24 mouse cellular contexts compared by ENCODE assay signal in genomic region chr1:170718133-170718810, GRCm38 (mm10).
DNase-seq lines count a peak whose midpoint lies in the region; ATAC-seq and TF ChIP-seq lines count a peak whose summit lies in the region.
"Had no signal": no experiment of that assay in that cellular context is flagged by ENCODE, and none has a peak within 500 bp of the region (broad histone marks: within the 10 kb centered on the region; RNA-seq: fewer than 3 reads in every experiment).

No protein-coding gene starts in this region.

- no peaks in the 10 kb centered on the region for H3K4me1 ChIP-seq in embryonic facial prominence, embryonic 11.5 days (ENCODE audit: control insufficient read depth, insufficient read depth, low read length)
- no peaks in the 10 kb centered on the region for H3K4me1 ChIP-seq in embryonic facial prominence, embryonic 10.5 days
- peaks cover 7% of the 10 kb centered on the region for H3K4me1 ChIP-seq in lung, embryonic 16.5 days (replicated peaks; ENCODE audit: control insufficient read depth, insufficient read depth, low read length)
- H3K4me1 ChIP-seq in embryonic facial prominence, embryonic 15.5 days: peaks cover 8% of the 10 kb centered on the region
- H3K4me1 ChIP-seq: heart, embryonic 15.5 days; hindbrain, embryonic 15.5 days; intestine, embryonic 15.5 days; liver, embryonic 12.5 days; neural tube, embryonic 12.5 days had no signal

- no peaks in the 10 kb centered on the region for H3K79me2 ChIP-seq in myocyte (ENCODE audit: control insufficient read depth, insufficient read depth)

- no peak overlapping the region for H3K4me2 ChIP-seq in embryonic facial prominence, embryonic 11.5 days (ENCODE audit: low read depth, low read length)
- H3K4me2 ChIP-seq in lung, embryonic 16.5 days (ENCODE audit: low read depth, low read length): no peak overlapping the region
- H3K4me2 ChIP-seq in embryonic facial prominence, embryonic 15.5 days (replicated peaks): no peak overlapping the region
- no peak overlapping the region for H3K4me2 ChIP-seq in myocyte (ENCODE audit: low read depth)
- H3K4me2 ChIP-seq: heart, embryonic 15.5 days; hindbrain, embryonic 15.5 days; intestine, embryonic 15.5 days; liver, embryonic 12.5 days; neural tube, embryonic 12.5 days had no signal

- H3K4me3 ChIP-seq in embryonic facial prominence, embryonic 11.5 days (ENCODE audit: low read depth, low read length): no peak overlapping the region
- H3K4me3 ChIP-seq in embryonic facial prominence, embryonic 10.5 days: no peak overlapping the region
- H3K4me3 ChIP-seq in lung, embryonic 16.5 days (ENCODE audit: low read length): no peak overlapping the region
- no peak overlapping the region for H3K4me3 ChIP-seq in embryonic facial prominence, embryonic 15.5 days (replicated peaks)
- no peak overlapping the region for H3K4me3 ChIP-seq in myocyte
- H3K4me3 ChIP-seq: heart, embryonic 15.5 days; hindbrain, embryonic 15.5 days; intestine, embryonic 15.5 days; liver, embryonic 12.5 days; neural tube, embryonic 12.5 days had no signal

- no peaks in the 10 kb centered on the region for H3K27me3 ChIP-seq in embryonic facial prominence, embryonic 11.5 days (ENCODE audit: control insufficient read depth, insufficient read depth, low read length)
- no peaks in the 10 kb centered on the region for H3K27me3 ChIP-seq in embryonic facial prominence, embryonic 10.5 days (replicated peaks; ENCODE audit: low read depth, poor library complexity, severe bottlenecking)
- H3K27me3 ChIP-seq in lung, embryonic 16.5 days (ENCODE audit: control insufficient read depth, insufficient read depth, low read depth, low read length): no peaks in the 10 kb centered on the region
- no peaks in the 10 kb centered on the region for H3K27me3 ChIP-seq in embryonic facial prominence, embryonic 15.5 days
- H3K27me3 ChIP-seq in myocyte (ENCODE audit: control insufficient read depth, insufficient read depth, insufficient read length): no peaks in the 10 kb centered on the region
- H3K27me3 ChIP-seq: CH12.LX; heart, embryonic 15.5 days; hindbrain, embryonic 15.5 days; intestine, embryonic 15.5 days; liver, embryonic 12.5 days; neural tube, embryonic 12.5 days had no signal

- H3ac ChIP-seq in myocyte (ENCODE audit: control insufficient read depth, insufficient read length): no peak overlapping the region

- peak; percentile 44 for DNase-seq in embryonic facial prominence, embryonic 11.5 days (ENCODE audit: low spot score)
- no peak for DNase-seq in embryonic facial prominence, embryonic 10.5 days (ENCODE audit: low spot score)
- DNase-seq in lung, adult 18-20 months: no peak
- DNase-seq in right cerebral cortex, postnatal 10 days (ENCODE audit: low spot score in 2 of 2): no peak
- DNase-seq in left cerebral cortex, postnatal 10 days (ENCODE audit: extremely low spot score in 1 of 2, low spot score in 2 of 2): no peak
- DNase-seq: adrenal gland, postnatal 25 days; cerebellum, adult 11 months; cerebellum, postnatal 25 days; gastrocnemius, postnatal 10 days; heart, adult 11 months; heart, postnatal 4 days; kidney, adult 9 months; layer of hippocampus, postnatal 36 days; lung, postnatal 36 days; thymus, adult 18-20 months had no signal

- no peak overlapping the region for H3K27ac ChIP-seq in embryonic facial prominence, embryonic 11.5 days (replicated peaks; ENCODE audit: low read depth, low read length)
- H3K27ac ChIP-seq in embryonic facial prominence, embryonic 10.5 days (replicated peaks): no peak overlapping the region
- H3K27ac ChIP-seq in lung, embryonic 16.5 days (ENCODE audit: low read length): 0 out of 2 replicates have a peak overlapping the region, but pooled peaks have one; percentile 41
- peak overlapping the region; percentile 55; the same call in 1 of the 2 replicates for H3K27ac ChIP-seq in embryonic facial prominence, embryonic 15.5 days (replicated peaks)
- H3K27ac ChIP-seq: heart, embryonic 15.5 days; hindbrain, embryonic 15.5 days; intestine, embryonic 15.5 days; liver, embryonic 12.5 days; neural tube, embryonic 12.5 days had no signal

- no peak overlapping the region for H3K9ac ChIP-seq in embryonic facial prominence, embryonic 11.5 days (replicated peaks; ENCODE audit: low read length)
- no peak overlapping the region for H3K9ac ChIP-seq in lung, embryonic 16.5 days (ENCODE audit: low read length)
- no peak overlapping the region for H3K9ac ChIP-seq in embryonic facial prominence, embryonic 15.5 days
- H3K9ac ChIP-seq: heart, embryonic 15.5 days; hindbrain, embryonic 15.5 days; intestine, embryonic 15.5 days; liver, embryonic 12.5 days; neural tube, embryonic 12.5 days had no signal

- WGBS in embryonic facial prominence, embryonic 11.5 days: 65% methylated on average over 8 of the region's 8 CpGs
- WGBS in embryonic facial prominence, embryonic 10.5 days: 81% methylated on average over 8 of the region's 8 CpGs
- WGBS in lung, embryonic 16.5 days: 63% methylated on average over 8 of the region's 8 CpGs
- 35% methylated on average over 8 of the region's 8 CpGs for WGBS in embryonic facial prominence, embryonic 15.5 days

- TF ChIP-seq POLR2A in myocyte (IDR thresholded peaks at IDR 0.05; ENCODE audit: insufficient read length, low read depth): no peak

- no peak for ATAC-seq in embryonic facial prominence, embryonic 11.5 days (replicated peaks; ENCODE audit: insufficient number of reproducible peaks, low FRiP score, low TSS enrichment, low read depth)
- ATAC-seq in lung, embryonic 16.5 days (ENCODE audit: low read depth): peak; percentile 61
- peak; percentile 69; the same call in 1 of the 2 replicates for ATAC-seq in embryonic facial prominence, embryonic 15.5 days (ENCODE audit: insufficient number of reproducible peaks, low FRiP score, low TSS enrichment, low read depth)
- ATAC-seq: intestine, embryonic 15.5 days; liver, embryonic 12.5 days had no signal

- no peaks in the 10 kb centered on the region for H3K9me3 ChIP-seq in embryonic facial prominence, embryonic 11.5 days (replicated peaks; ENCODE audit: control insufficient read depth, low read length)
- no peaks in the 10 kb centered on the region for H3K9me3 ChIP-seq in embryonic facial prominence, embryonic 10.5 days
- no peaks in the 10 kb centered on the region for H3K9me3 ChIP-seq in lung, embryonic 16.5 days (ENCODE audit: control insufficient read depth, low read length)
- no peaks in the 10 kb centered on the region for H3K9me3 ChIP-seq in embryonic facial prominence, embryonic 15.5 days (replicated peaks)
- H3K9me3 ChIP-seq: heart, embryonic 15.5 days; hindbrain, embryonic 15.5 days; intestine, embryonic 15.5 days; liver, embryonic 12.5 days; neural tube, embryonic 12.5 days had no signal

- no peaks in the 10 kb centered on the region for H3K36me3 ChIP-seq in embryonic facial prominence, embryonic 11.5 days (replicated peaks; ENCODE audit: control insufficient read depth, insufficient read depth, low read depth, low read length)
- H3K36me3 ChIP-seq in embryonic facial prominence, embryonic 10.5 days (replicated peaks): no peaks in the 10 kb centered on the region
- H3K36me3 ChIP-seq in lung, embryonic 16.5 days (ENCODE audit: control insufficient read depth, insufficient read depth, low read length): no peaks in the 10 kb centered on the region
- no peaks in the 10 kb centered on the region for H3K36me3 ChIP-seq in embryonic facial prominence, embryonic 15.5 days
- H3K36me3 ChIP-seq in myocyte (ENCODE audit: control insufficient read depth, insufficient read depth): no peaks in the 10 kb centered on the region
- H3K36me3 ChIP-seq: heart, embryonic 15.5 days; hindbrain, embryonic 15.5 days; intestine, embryonic 15.5 days; liver, embryonic 12.5 days; neural tube, embryonic 12.5 days had no signal

- intact Hi-C loops in left cerebral cortex, postnatal 10 days (cut with DNase I): no loop called here

TF ChIP-seq in myocyte, 11 proteins besides CTCF, POLR2A, EP300 and RAD21:
- peak in 1 of 3 experiments; percentile 3 for TF ChIP-seq MYOG (IDR thresholded peaks at IDR 0.05; ENCODE audit: control insufficient read depth in 1 of 3, insufficient read depth in 1 of 3, insufficient read length in 2 of 3, low read depth in 2 of 3)
- TF ChIP-seq USF1 (IDR thresholded peaks at IDR 0.05; ENCODE audit: low read depth): no peak
- TF ChIP-seq MYOD1 (IDR thresholded peaks at IDR 0.05; ENCODE audit: control insufficient read depth in 1 of 3, insufficient read length in 2 of 3, low read depth in 2 of 3): peak in 2 of 3 experiments; percentile 9 to 52

Comparison
In these comparisons a context has a peak if more than half of its experiments do, and no peak if none do; other contexts are left out.
1. H3K27ac ChIP-seq: peak in lung, embryonic 16.5 days (single experiment) and embryonic facial prominence, embryonic 15.5 days (single experiment); none in embryonic facial prominence, embryonic 11.5 days (single experiment) and embryonic facial prominence, embryonic 10.5 days (single experiment).